8 mouse cellular contexts compared by ENCODE assay signal in genomic region chr10:61453171-61453570, GRCm38 (mm10). TPM values are rescaled to one million over a fixed set of nuclear protein-coding genes. Genes with fewer than 3 reads are reported as not detected.
DNase-seq lines count a peak whose midpoint lies in the region; ATAC-seq lines count a peak whose summit lies in the region.
"Not testable (repeated sequence)": the region's sequence is repeated elsewhere in the genome, so short reads cannot be mapped to it uniquely, and the experiment has no call there.
"Had no signal": no experiment of that assay in that cellular context is flagged by ENCODE, and none has a peak within 500 bp of the region (broad histone marks: within the 10 kb centered on the region; RNA-seq: fewer than 3 reads in every experiment).

No protein-coding gene starts in this region.

- H3K27me3 ChIP-seq in forebrain, embryonic 13.5 days; hindbrain, embryonic 11.5 days (ENCODE audit: control insufficient read depth, insufficient read depth, low read length); kidney, embryonic 16.5 days (ENCODE audit: insufficient read depth, low read length); liver, embryonic 15.5 days; midbrain, embryonic 15.5 days (replicated peaks); splenic B cell, adult 2 months (ENCODE audit: control insufficient read depth, insufficient read depth, low read length, poor library complexity, severe bottlenecking): not testable (repeated sequence)

- not testable (repeated sequence) for H3K9me3 ChIP-seq in forebrain, embryonic 13.5 days (replicated peaks); hindbrain, embryonic 11.5 days (ENCODE audit: control insufficient read depth, low read length); kidney, embryonic 16.5 days (ENCODE audit: low read length); liver, embryonic 15.5 days (replicated peaks); midbrain, embryonic 15.5 days

- not testable (repeated sequence) for H3K27ac ChIP-seq in forebrain, embryonic 13.5 days; hindbrain, embryonic 11.5 days (ENCODE audit: low read depth, low read length); kidney, embryonic 16.5 days (ENCODE audit: low read length); liver, embryonic 15.5 days (replicated peaks); midbrain, embryonic 15.5 days

- H3K9ac ChIP-seq in forebrain, embryonic 13.5 days; hindbrain, embryonic 11.5 days (ENCODE audit: low read depth, low read length); kidney, embryonic 16.5 days (replicated peaks; ENCODE audit: low read length); liver, embryonic 15.5 days; midbrain, embryonic 15.5 days: not testable (repeated sequence)

- ATAC-seq in forebrain, embryonic 13.5 days = peak; percentile 25; the same call in 1 of the 2 replicates
- ATAC-seq in hindbrain, embryonic 11.5 days (ENCODE audit: low FRiP score) = peak; percentile 14; the same call in 1 of the 2 replicates
- ATAC-seq in kidney, embryonic 16.5 days (ENCODE audit: low FRiP score, low TSS enrichment); liver, embryonic 15.5 days (ENCODE audit: insufficient read depth): not testable (repeated sequence)
- ATAC-seq in midbrain, embryonic 15.5 days (replicated peaks) = peak; percentile 28

- not testable (repeated sequence) for H3K4me3 ChIP-seq in forebrain, embryonic 13.5 days; kidney, embryonic 16.5 days (ENCODE audit: low read length); liver, embryonic 15.5 days (replicated peaks)
- H3K4me3 ChIP-seq in hindbrain, embryonic 11.5 days (ENCODE audit: low read depth, low read length) = peak overlapping the region; percentile 68; the same call in 1 of the 2 replicates
- H3K4me3 ChIP-seq in midbrain, embryonic 15.5 days = 0 out of 2 replicates have a peak overlapping the region, but pooled peaks have one; percentile 98

- not testable (repeated sequence) for H3K4me2 ChIP-seq in forebrain, embryonic 13.5 days; hindbrain, embryonic 11.5 days (replicated peaks; ENCODE audit: low read depth, low read length)
- H3K4me2 ChIP-seq in kidney, embryonic 16.5 days (replicated peaks; ENCODE audit: low read depth, low read length) = peak overlapping the region; percentile 89; the same call in 1 of the 2 replicates
- peak overlapping the region; percentile 88; the same call in 1 of the 2 replicates for H3K4me2 ChIP-seq in liver, embryonic 15.5 days
- peak overlapping the region; percentile 78; the same call in 1 of the 2 replicates for H3K4me2 ChIP-seq in midbrain, embryonic 15.5 days

- peaks cover 34% of the 10 kb centered on the region for H3K4me1 ChIP-seq in forebrain, embryonic 13.5 days
- H3K4me1 ChIP-seq in hindbrain, embryonic 11.5 days (replicated peaks; ENCODE audit: control insufficient read depth, insufficient read depth, low read length) = not testable (repeated sequence)
- H3K4me1 ChIP-seq in kidney, embryonic 16.5 days (ENCODE audit: insufficient read depth, low read length) = peaks cover 20% of the 10 kb centered on the region
- H3K4me1 ChIP-seq in liver, embryonic 15.5 days (replicated peaks) = peaks cover 37% of the 10 kb centered on the region
- peaks cover 33% of the 10 kb centered on the region for H3K4me1 ChIP-seq in midbrain, embryonic 15.5 days

- WGBS in forebrain, embryonic 13.5 days = 80% methylated on average over 3 of the region's 3 CpGs
- 85% methylated on average over 3 of the region's 3 CpGs for WGBS in hindbrain, embryonic 11.5 days
- 77% methylated on average over 3 of the region's 3 CpGs for WGBS in kidney, embryonic 16.5 days
- 45% methylated on average over 3 of the region's 3 CpGs for WGBS in liver, embryonic 15.5 days (ENCODE audit: insufficient replicate concordance)
- 78% methylated on average over 3 of the region's 3 CpGs for WGBS in midbrain, embryonic 15.5 days

- DNase-seq in embryo, embryonic 10 days (ENCODE audit: low spot score) = peak; percentile 2
- DNase-seq in hindbrain, embryonic 11.5 days (ENCODE audit: low spot score) = not testable (repeated sequence)
- peak; percentile 29 for DNase-seq in splenic B cell, adult 2 months (ENCODE audit: low read depth, low spot score)

- H3K36me3 ChIP-seq in forebrain, embryonic 13.5 days (ENCODE audit: poor library complexity, severe bottlenecking); hindbrain, embryonic 11.5 days (ENCODE audit: control insufficient read depth, insufficient read depth, low read length); kidney, embryonic 16.5 days (ENCODE audit: insufficient read depth, low read length); midbrain, embryonic 15.5 days (replicated peaks); splenic B cell, adult 2 months (ENCODE audit: control insufficient read depth, insufficient read depth, low read length, poor library complexity, severe bottlenecking): not testable (repeated sequence)
- H3K36me3 ChIP-seq in liver, embryonic 15.5 days (replicated peaks) = peaks cover 24% of the 10 kb centered on the region

RNA-seq across cellular contexts. Expression of gene Eif4ebp2, which starts 0.7 kb away (rescaled TPM):
- polyA plus RNA-seq in forebrain, embryonic 13.5 days (2015; fragmentation: Nextera tagmentation; extraction: Ambion mirVana) = 96.4 and 102 TPM in 2 replicates
- polyA plus RNA-seq in hindbrain, embryonic 11.5 days (2014; fragmentation: Nextera tagmentation; extraction: Ambion mirVana) = 36.1 and 51.4 TPM in 2 replicates
- 57.4 and 71.4 TPM in 2 replicates for polyA plus RNA-seq in kidney, embryonic 16.5 days (2015; fragmentation: Nextera tagmentation; extraction: Ambion mirVana)
- polyA plus RNA-seq in liver, embryonic 15.5 days (2015; fragmentation: Nextera tagmentation; extraction: Ambion mirVana) = 44.1 and 53.5 TPM in 2 replicates
- 65.8 and 71.3 TPM in 2 replicates for polyA plus RNA-seq in midbrain, embryonic 15.5 days (2015; fragmentation: Nextera tagmentation; extraction: Ambion mirVana)

RNA-seq across cellular contexts. Expression of gene Lrrc20, which starts 22.4 kb away (rescaled TPM):
- 16.4 and 17.5 TPM in 2 replicates for polyA plus RNA-seq in forebrain, embryonic 13.5 days (2015; fragmentation: Nextera tagmentation; extraction: Ambion mirVana)
- polyA plus RNA-seq in hindbrain, embryonic 11.5 days (2014; fragmentation: Nextera tagmentation; extraction: Ambion mirVana) = 9.5 and 11.4 TPM in 2 replicates
- polyA plus RNA-seq in kidney, embryonic 16.5 days (2015; fragmentation: Nextera tagmentation; extraction: Ambion mirVana) = 8.4 and 10.5 TPM in 2 replicates
- polyA plus RNA-seq in liver, embryonic 15.5 days (2015; fragmentation: Nextera tagmentation; extraction: Ambion mirVana) = 5.8 and 6.1 TPM in 2 replicates
- polyA plus RNA-seq in midbrain, embryonic 15.5 days (2015; fragmentation: Nextera tagmentation; extraction: Ambion mirVana) = 18.1 TPM in 2 replicates

RNA-seq across cellular contexts. Expression of gene Nodal, which starts 35.4 kb away (rescaled TPM):
- 0.08 TPM in 1 of 2 replicates, not detected in the other for polyA plus RNA-seq in forebrain, embryonic 13.5 days (2015; fragmentation: Nextera tagmentation; extraction: Ambion mirVana)
- 0.12 TPM in 1 of 2 replicates, not detected in the other for polyA plus RNA-seq in hindbrain, embryonic 11.5 days (2014; fragmentation: Nextera tagmentation; extraction: Ambion mirVana)
- polyA plus RNA-seq in kidney, embryonic 16.5 days (2015; fragmentation: Nextera tagmentation; extraction: Ambion mirVana) = 0.40 and 0.67 TPM in 2 replicates
- polyA plus RNA-seq in liver, embryonic 15.5 days (2015; fragmentation: Nextera tagmentation; extraction: Ambion mirVana) = 0.55 and 0.56 TPM in 2 replicates
- 0.10 and 0.28 TPM in 2 replicates for polyA plus RNA-seq in midbrain, embryonic 15.5 days (2015; fragmentation: Nextera tagmentation; extraction: Ambion mirVana)
- polyA plus RNA-seq: neural tube, embryonic 11.5 days had no signal
